Mouse (Mus musculus): ENCODE measurements around the gene Olfr94.
A peak's percentile ranks its signal among the peaks of the same experiment; 100 is the strongest.
"Not testable (repeated sequence)": the region's sequence is repeated elsewhere in the genome, so short reads cannot be mapped to it uniquely, and the experiment has no call there.

Gene Olfr94

GRCm38 (mm10) chr17:37200894-37201293 is at the start of gene Olfr94:
TSS of gene Olfr94 (minus strand) at chr17:37200994.
- no peak for DNase-seq

GRCm38 (mm10) chr17:37250544-37250943 is 49.8 kb upstream of the Olfr94 start:
- peak; percentile 4 for DNase-seq

- DNase-seq = no peak
These were observed 48.7 kb upstream of the Olfr94 start for GRCm38 (mm10) chr17:37249460-37249859.

DNA sequence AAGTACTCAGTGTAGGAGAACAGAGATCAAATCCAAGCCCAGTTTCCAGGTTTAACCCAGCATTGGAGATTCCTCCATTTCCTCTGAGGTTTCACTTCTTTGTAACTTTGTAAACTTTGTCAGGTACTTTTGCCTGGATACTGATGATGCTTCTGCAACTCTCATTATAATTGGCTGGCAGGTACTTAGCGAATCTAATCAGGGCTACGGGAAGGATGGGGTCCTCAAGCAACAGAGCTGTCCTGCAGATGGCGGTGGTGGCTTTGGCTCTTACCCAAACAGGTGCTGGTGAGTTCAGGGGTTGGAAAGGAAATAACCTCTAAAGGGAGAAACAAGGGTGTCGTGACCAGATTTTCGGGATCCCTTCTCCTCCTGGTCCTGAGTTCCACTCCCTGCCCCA is 45.9 kb upstream of the Olfr94 start:
- DNase-seq = peak; percentile 48

- no peak for DNase-seq
These were observed 41.4 kb upstream of the Olfr94 start for GRCm38 (mm10) chr17:37242198-37242597.

GRCm38 (mm10) chr17:37237230-37237629 is 36.4 kb upstream of the Olfr94 start, which contains the start of gene Olfr97:
TSS of gene Olfr97 (minus strand) at chr17:37237330.
- DNase-seq = not testable (repeated sequence)

DNA sequence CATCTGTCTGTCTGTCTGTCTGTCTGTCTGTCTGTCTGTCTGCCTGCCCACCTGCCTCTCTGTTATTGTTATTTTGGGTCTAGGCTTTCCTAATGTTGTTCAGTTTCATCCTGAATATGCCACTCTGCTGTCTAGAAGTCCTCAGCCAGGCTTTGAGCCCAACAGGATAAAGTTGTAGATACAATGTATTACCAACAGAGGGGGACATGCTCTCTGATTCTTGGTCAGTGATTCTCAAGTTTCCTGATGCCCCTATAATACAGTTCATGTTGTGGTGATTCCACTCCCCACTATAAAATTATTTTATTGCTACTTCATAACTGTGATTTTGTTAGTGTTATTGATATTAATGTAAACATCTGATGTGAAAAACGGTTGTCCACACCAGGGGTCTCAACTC is 21.1 kb upstream of the Olfr94 start:
- no peak for DNase-seq

GRCm38 (mm10) chr17:37219846-37220245 is 19.1 kb upstream of the Olfr94 start, which contains the start of gene Olfr96:
TSS of gene Olfr96 (plus strand) at chr17:37220146.
- no peak for DNase-seq

- no peak for DNase-seq
These were observed 17.7 kb upstream of the Olfr94 start for GRCm38 (mm10) chr17:37218486-37218885.

GRCm38 (mm10) chr17:37213018-37213417 is 12.2 kb upstream of the Olfr94 start, which contains the start of gene Olfr95:
TSS of gene Olfr95 (minus strand) at chr17:37213118.
- no peak for DNase-seq

- DNase-seq = no peak
These were observed 10.3 kb upstream of the Olfr94 start for GRCm38 (mm10) chr17:37210884-37211768.

- DNase-seq = no peak
These were observed 3.1 kb upstream of the Olfr94 start for GRCm38 (mm10) chr17:37203917-37204236.

DNA sequence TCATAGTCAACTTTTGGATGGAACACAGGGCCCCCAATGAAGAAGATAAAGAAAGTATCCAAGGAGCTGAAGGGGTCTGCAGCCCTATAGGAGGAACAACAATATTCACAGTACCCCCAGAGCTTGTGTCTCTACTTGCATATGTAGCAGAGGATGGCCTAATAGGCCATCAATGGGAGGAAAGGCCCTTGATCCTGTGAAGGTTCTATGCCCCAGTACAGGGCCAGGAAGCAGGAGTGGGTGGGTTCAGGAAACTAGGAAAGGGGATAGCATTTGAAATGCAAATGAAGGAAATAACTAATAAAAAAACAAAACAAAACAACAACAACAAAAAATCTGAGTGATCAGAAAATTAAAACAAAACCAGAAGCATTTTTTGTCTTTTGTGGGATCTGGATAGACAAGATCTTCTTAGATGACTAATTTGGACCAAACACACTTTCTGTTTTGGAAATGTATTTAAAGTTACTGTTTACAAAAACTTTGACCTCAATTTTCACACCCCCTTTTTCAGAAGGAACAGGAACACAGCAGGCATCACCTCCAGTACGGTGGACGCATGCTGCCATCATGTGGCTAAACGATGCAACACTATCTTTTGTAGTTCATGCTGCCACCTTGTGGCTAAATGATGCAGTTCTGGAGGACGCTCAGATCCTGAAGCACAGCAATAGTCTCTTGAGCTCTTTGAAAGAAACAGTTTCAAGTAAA is 2.6 kb upstream of the Olfr94 start:
- DNase-seq = peak; percentile 64

GRCm38 (mm10) chr17:37196845-37197724 is 3.7 kb downstream of the Olfr94 start:
- no peak for DNase-seq

DNA sequence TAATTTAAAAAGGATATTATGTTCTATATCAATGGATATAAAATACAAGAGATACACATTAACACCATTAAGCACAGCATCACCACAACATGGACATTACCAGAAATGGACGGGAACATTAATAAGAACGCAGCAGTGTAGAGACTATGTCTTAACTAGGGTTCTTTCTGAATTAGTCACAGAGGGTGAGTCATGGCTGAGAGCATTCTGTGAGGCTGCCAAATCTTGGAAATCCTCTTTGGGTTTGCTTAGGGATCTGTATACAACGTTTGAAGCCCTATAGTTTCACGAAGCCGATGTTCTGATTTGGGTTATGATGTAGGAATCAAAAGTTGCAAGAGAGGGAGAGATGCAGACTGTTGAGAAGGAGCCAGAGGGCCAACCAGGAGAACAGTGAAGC is 6.0 kb downstream of the Olfr94 start:
- no peak for DNase-seq

DNA sequence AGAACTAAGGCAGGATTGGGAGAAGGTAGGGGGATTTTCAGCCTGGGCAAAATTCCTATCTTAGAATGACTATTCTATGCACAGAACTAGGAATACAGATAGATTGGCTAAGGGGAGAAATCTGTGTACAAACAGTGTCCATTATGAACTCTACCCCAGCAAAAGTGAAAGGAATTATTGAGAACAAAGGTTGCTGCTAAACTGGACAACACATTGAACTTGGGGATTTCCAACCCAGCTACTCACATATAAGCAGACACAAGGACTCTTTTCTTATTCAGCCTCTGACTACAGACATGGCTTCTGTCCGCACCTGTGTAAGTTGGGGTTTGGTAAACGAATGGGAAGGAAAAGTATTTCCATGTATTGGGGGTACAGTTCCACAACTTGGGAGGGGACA is 7.1 kb downstream of the Olfr94 start, which contains the start of gene Ubd:
Gene Ubd (plus strand): TSS at position 237 of the 400 bp plus-strand sequence.
- no peak for DNase-seq

- no peak for DNase-seq
These were observed 7.8 kb downstream of the Olfr94 start for GRCm38 (mm10) chr17:37193032-37193431.

- DNase-seq = no peak
These were observed 10.1 kb downstream of the Olfr94 start for GRCm38 (mm10) chr17:37190711-37191110.

DNA sequence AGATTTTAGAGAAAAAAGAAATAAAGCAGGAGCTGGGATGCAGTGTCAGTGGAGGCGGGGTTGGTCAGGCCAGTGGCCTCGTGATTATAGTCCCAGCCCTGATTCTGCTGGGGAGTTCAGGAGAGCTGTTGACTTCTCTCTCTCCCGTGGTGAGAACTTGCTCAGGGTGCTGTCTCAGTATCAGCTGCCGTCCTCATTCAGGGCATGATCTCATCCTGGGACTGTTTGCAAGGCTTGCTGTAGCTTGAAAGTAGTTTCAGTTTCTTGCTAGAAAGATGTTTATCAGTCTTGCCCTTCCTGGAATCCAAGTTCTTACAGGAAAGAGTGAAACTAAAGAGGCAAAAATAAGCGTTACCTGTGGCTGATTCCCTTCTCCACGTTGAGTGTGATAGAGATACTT is 15.3 kb downstream of the Olfr94 start:
- no peak for DNase-seq

DNA sequence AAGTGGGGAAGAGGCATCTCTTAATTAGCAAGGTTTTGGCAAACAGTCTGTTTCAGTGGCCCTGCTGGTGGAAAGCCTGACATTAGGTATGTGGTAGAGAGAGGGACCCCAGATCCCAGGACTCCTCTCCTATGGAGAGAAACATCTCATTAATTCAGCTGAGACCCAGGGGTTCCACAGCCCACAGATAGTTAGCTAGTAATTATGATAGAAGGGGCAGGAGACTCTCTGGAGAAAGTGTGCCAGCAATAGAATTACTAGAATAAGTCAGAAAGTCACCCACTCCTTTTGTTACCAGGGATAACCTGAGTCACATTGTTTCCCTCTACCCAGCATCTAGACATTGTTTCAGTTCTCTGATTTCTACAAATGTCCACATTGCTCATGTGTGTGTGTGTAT is 39.4 kb downstream of the Olfr94 start, which contains the start of gene Olfr93:
Gene Olfr93 (minus strand): TSS at position 101 of the 400 bp plus-strand sequence.
- no peak for DNase-seq

Data from layer of hippocampus, adult 9-11 months (tissue).